Comparison of ENCODE assay signal across 32 mouse cellular contexts in the genomic region with DNA sequence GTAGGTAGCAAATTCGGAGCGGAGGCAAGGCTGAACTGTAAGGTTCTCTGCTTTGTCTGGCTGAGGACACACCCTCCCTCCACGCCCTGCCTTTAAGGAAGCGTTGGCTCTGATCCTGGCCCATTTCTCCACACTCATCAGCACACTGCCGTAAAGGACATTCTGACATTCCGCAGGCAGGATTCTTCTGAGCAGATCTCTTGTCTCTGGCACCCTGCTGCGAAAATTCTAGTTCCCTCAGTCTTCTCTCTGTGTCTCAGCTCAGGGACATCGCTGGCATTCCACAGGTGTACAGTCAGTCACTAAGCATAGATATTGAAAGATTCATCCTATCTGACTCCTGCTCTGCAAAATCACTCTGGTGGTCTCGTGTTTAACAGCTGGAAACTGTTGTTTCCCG. TPM values are rescaled to one million over a fixed set of nuclear protein-coding genes. Genes with fewer than 3 reads are reported as not detected.
A peak's percentile ranks its signal among the peaks of the same experiment; 100 is the strongest.
DNase-seq lines count a peak whose midpoint lies in the region; ATAC-seq and TF ChIP-seq lines count a peak whose summit lies in the region.
"Had no signal": no experiment of that assay in that cellular context is flagged by ENCODE, and none has a peak within 500 bp of the region (broad histone marks: within the 10 kb centered on the region; RNA-seq: fewer than 3 reads in every experiment).

No protein-coding gene starts in this region.

- no peaks in the 10 kb centered on the region for H3K27me3 ChIP-seq in embryonic facial prominence, embryonic 14.5 days (replicated peaks; ENCODE audit: control insufficient read depth, insufficient read depth, low read length)
- H3K27me3 ChIP-seq in embryonic facial prominence, embryonic 10.5 days (replicated peaks; ENCODE audit: low read depth, poor library complexity, severe bottlenecking) = no peaks in the 10 kb centered on the region
- H3K27me3 ChIP-seq in heart, embryonic 16.5 days (ENCODE audit: control insufficient read depth, insufficient read depth, low read length) = no peaks in the 10 kb centered on the region
- H3K27me3 ChIP-seq in E14TG2a.4 (ENCODE audit: insufficient read depth, low read length) = no peaks in the 10 kb centered on the region
- H3K27me3 ChIP-seq: embryonic facial prominence, embryonic 15.5 days had no signal

- H3K4me3 ChIP-seq in embryonic facial prominence, embryonic 14.5 days (ENCODE audit: low read depth, low read length) = no peak overlapping the region
- H3K4me3 ChIP-seq in embryonic facial prominence, embryonic 10.5 days = no peak overlapping the region
- no peak overlapping the region for H3K4me3 ChIP-seq in heart, embryonic 16.5 days (ENCODE audit: low read length)
- 0 out of 2 replicates have a peak overlapping the region, but pooled peaks have one; percentile 10 for H3K4me3 ChIP-seq in E14TG2a.4 (replicated peaks; ENCODE audit: low read length)
- H3K4me3 ChIP-seq: embryonic facial prominence, embryonic 15.5 days; limb, embryonic 12.5 days; midbrain, embryonic 10.5 days had no signal

- no peak overlapping the region for H3K9ac ChIP-seq in embryonic facial prominence, embryonic 14.5 days (ENCODE audit: low read depth, low read length)
- H3K9ac ChIP-seq in heart, embryonic 16.5 days (ENCODE audit: low read length) = no peak overlapping the region
- H3K9ac ChIP-seq: embryonic facial prominence, embryonic 15.5 days; hindbrain, embryonic 14.5 days; limb, embryonic 12.5 days; liver, postnatal 0 days had no signal

- no peaks in the 10 kb centered on the region for H3K9me3 ChIP-seq in embryonic facial prominence, embryonic 14.5 days (ENCODE audit: control insufficient read depth, low read length)
- no peaks in the 10 kb centered on the region for H3K9me3 ChIP-seq in embryonic facial prominence, embryonic 10.5 days
- H3K9me3 ChIP-seq in heart, embryonic 16.5 days (replicated peaks; ENCODE audit: control insufficient read depth, low read length) = no peaks in the 10 kb centered on the region
- H3K9me3 ChIP-seq in E14TG2a.4 (ENCODE audit: low read length) = peaks cover 8% of the 10 kb centered on the region
- H3K9me3 ChIP-seq: embryonic facial prominence, embryonic 15.5 days; limb, embryonic 12.5 days; midbrain, embryonic 10.5 days had no signal

- H3K4me2 ChIP-seq in embryonic facial prominence, embryonic 14.5 days (ENCODE audit: low read depth, low read length) = no peak overlapping the region
- peak overlapping the region; percentile 35 for H3K4me2 ChIP-seq in heart, embryonic 16.5 days (ENCODE audit: low read depth, low read length)
- H3K4me2 ChIP-seq: embryonic facial prominence, embryonic 15.5 days; hindbrain, embryonic 14.5 days; limb, embryonic 12.5 days; liver, embryonic 11.5 days had no signal

- H3K27ac ChIP-seq in embryonic facial prominence, embryonic 14.5 days (replicated peaks; ENCODE audit: low read depth, low read length) = no peak overlapping the region
- H3K27ac ChIP-seq in embryonic facial prominence, embryonic 10.5 days (replicated peaks) = no peak overlapping the region
- peak overlapping the region; percentile 24 for H3K27ac ChIP-seq in heart, embryonic 16.5 days (ENCODE audit: low read length)
- H3K27ac ChIP-seq: embryonic facial prominence, embryonic 15.5 days; hindbrain, embryonic 14.5 days; limb, embryonic 12.5 days; midbrain, embryonic 10.5 days had no signal

- peak; percentile 20 for DNase-seq in embryonic facial prominence, embryonic 14.5 days (ENCODE audit: low spot score)
- DNase-seq in embryonic facial prominence, embryonic 10.5 days (ENCODE audit: low spot score) = no peak
- no peak for DNase-seq in heart, adult 18-20 months
- peak; percentile 60 for DNase-seq in WW6 (ENCODE audit: low read depth, low spot score)
- DNase-seq in kidney, adult 18-20 months = no peak
- DNase-seq in adrenal gland, postnatal 4 days (ENCODE audit: low spot score in 2 of 2) = no peak
- DNase-seq: adrenal gland, postnatal 14 days; cerebellum, adult 8-10 months; cerebellum, postnatal 36 days; embryo, embryonic 11 days; kidney, postnatal 25 days; liver, postnatal 0 days; right cerebral cortex, adult 18-20 months; thymus, adult 18-20 months; thymus, postnatal 36 days had no signal

- no peaks in the 10 kb centered on the region for H3K36me3 ChIP-seq in embryonic facial prominence, embryonic 14.5 days (ENCODE audit: control insufficient read depth, insufficient read depth, low read length)
- no peaks in the 10 kb centered on the region for H3K36me3 ChIP-seq in embryonic facial prominence, embryonic 10.5 days (replicated peaks)
- H3K36me3 ChIP-seq in heart, embryonic 16.5 days (ENCODE audit: control insufficient read depth, insufficient read depth) = no peaks in the 10 kb centered on the region
- H3K36me3 ChIP-seq in E14TG2a.4 (ENCODE audit: insufficient read depth, low read length) = no peaks in the 10 kb centered on the region
- H3K36me3 ChIP-seq: embryonic facial prominence, embryonic 15.5 days; limb, embryonic 12.5 days; midbrain, embryonic 10.5 days had no signal

- ATAC-seq in embryonic facial prominence, embryonic 14.5 days (ENCODE audit: low read depth) = no peak
- ATAC-seq in heart, embryonic 16.5 days (replicated peaks; ENCODE audit: extremely low read depth, insufficient read depth, low FRiP score) = no peak
- ATAC-seq: forebrain, embryonic 14.5 days; inflammation-experienced regulatory T-cells, adult 6 months; liver, postnatal 0 days; lung, postnatal 0 days; midbrain, embryonic 16.5 days had no signal

- no peaks in the 10 kb centered on the region for H3K4me1 ChIP-seq in embryonic facial prominence, embryonic 14.5 days (ENCODE audit: control insufficient read depth, insufficient read depth, low read length)
- H3K4me1 ChIP-seq in embryonic facial prominence, embryonic 10.5 days = no peaks in the 10 kb centered on the region
- H3K4me1 ChIP-seq in heart, embryonic 16.5 days (ENCODE audit: control insufficient read depth, insufficient read depth, low read length) = peaks cover 7% of the 10 kb centered on the region
- H3K4me1 ChIP-seq in E14TG2a.4 (replicated peaks; ENCODE audit: low read depth, low read length) = peaks cover 63% of the 10 kb centered on the region
- H3K4me1 ChIP-seq: embryonic facial prominence, embryonic 15.5 days had no signal

- TF ChIP-seq CTCF in E14TG2a.4 (conservative IDR thresholded peaks at IDR 0.05; ENCODE audit: low read length) = no peak

- WGBS in embryonic facial prominence, embryonic 14.5 days = 53% methylated on average over 10 of the region's 10 CpGs
- 67% methylated on average over 10 of the region's 10 CpGs for whole genome bisulfite sequencing in embryonic facial prominence, embryonic 10.5 days
- WGBS in heart, embryonic 16.5 days = 34% methylated on average over 10 of the region's 10 CpGs

RNA-seq across cellular contexts. Expression of a gene that starts 40.3 kb away (rescaled TPM):
- polyA plus RNA-seq in embryonic facial prominence, embryonic 14.5 days (2014; fragmentation: Nextera tagmentation; extraction: Ambion mirVana) = not detected in 2 replicates
- not detected in 2 replicates for polyA plus RNA-seq in embryonic facial prominence, embryonic 10.5 days (2016; fragmentation: Nextera tagmentation; extraction: Ambion mirVana)
- polyA plus RNA-seq in heart, embryonic 16.5 days (2015; fragmentation: Nextera tagmentation; extraction: Ambion mirVana) = not detected in 2 replicates
- under 1 TPM; 0.10 to 0.62 TPM for total RNA-seq in heart, adult 18-20 months (2021)
- total RNA-seq in adrenal gland, postnatal 4 days (2021) = not detected
- total RNA-seq: ES-E14; granulocyte monocyte progenitor cell, adult 5-6 weeks had no signal
- polyA plus RNA-seq: brain, embryonic 14.5 days; hindbrain, embryonic 14.5 days; inflammation-experienced regulatory T-cells, adult 6 months; kidney, embryonic 14.5 days; limb, embryonic 12.5 days; liver, embryonic 11.5 days; liver, postnatal 0 days; lung, postnatal 0 days; midbrain, embryonic 10.5 days; midbrain, embryonic 16.5 days; neural tube, embryonic 14.5 days; stomach, embryonic 16.5 days had no signal

Comparison
In these comparisons a context has a peak if more than half of its experiments do, and no peak if none do; other contexts are left out.
1. DNase-seq: peak in embryonic facial prominence, embryonic 14.5 days (single experiment) and WW6 (single experiment); none in embryonic facial prominence, embryonic 10.5 days (single experiment), heart, adult 18-20 months (0 of 2), kidney, adult 18-20 months (single experiment) and adrenal gland, postnatal 4 days (0 of 2).